Mouse (Mus musculus) stomach, embryonic 14.5 days (tissue): Measurements from ENCODE around the gene Timp2. TPM values are rescaled to one million over a fixed set of nuclear protein-coding genes. Genes with fewer than 3 reads are reported as not detected.
"Not testable (repeated sequence)": the region's sequence is repeated elsewhere in the genome, so short reads cannot be mapped to it uniquely, and the experiment has no call there.

ENCODE experiments used
- ATAC-seq: fragments of 200-750 bp; cut with Nextera tagmentation; 2 replicates; pipeline ENCODE4 v1.8.0; 2017; ENCODE audit warnings: low read depth, moderate TSS enrichment; ENCODE audit not compliant: insufficient number of reproducible peaks, insufficient read depth, low FRiP score
- H3K27ac ChIP-seq: fragments of 300-500 bp; sonication (generic); 2 replicates; pipeline ENCODE4 v1.5.1; 2014; ENCODE audit warnings: mild to moderate bottlenecking, low read length, moderate library complexity, mixed read lengths
- H3K27me3 ChIP-seq: fragments of 300-500 bp; sonication (generic); 2 replicates; pipeline ENCODE4 v1.6.1; 2014; ENCODE audit warnings: low read length, control low read depth, mixed read lengths; ENCODE audit not compliant: control insufficient read depth, insufficient read depth
- H3K36me3 ChIP-seq: fragments of 300-500 bp; sonication (generic); 2 replicates; pipeline ENCODE4 v1.6.1; 2014; ENCODE audit warnings: mild to moderate bottlenecking, control low read depth, low read length, moderate library complexity, mixed read lengths; ENCODE audit not compliant: control insufficient read depth, insufficient read depth
- H3K4me1 ChIP-seq: fragments of 300-500 bp; sonication (generic); 2 replicates; pipeline ENCODE4 v1.6.1; 2014; ENCODE audit warnings: low read length, control low read depth, mixed read lengths; ENCODE audit not compliant: control insufficient read depth, insufficient read depth
- H3K4me2 ChIP-seq: fragments of 300-500 bp; sonication (generic); replicated peaks from 2 replicates; pipeline ENCODE4 v1.6.1; 2014; ENCODE audit warnings: low read depth, low read length, control low read depth
- H3K4me3 ChIP-seq: fragments of 300-500 bp; sonication (generic); 2 replicates; pipeline ENCODE4 v1.5.1; 2014; ENCODE audit warnings: low read depth, low read length, control low read depth
- H3K9ac ChIP-seq: fragments of 300-500 bp; sonication (generic); replicated peaks from 2 replicates; pipeline ENCODE4 v1.6.1; 2014; ENCODE audit warnings: low read depth, mild to moderate bottlenecking, control low read depth, low read length, moderate library complexity, mixed read lengths
- H3K9me3 ChIP-seq: fragments of 300-500 bp; sonication (generic); 2 replicates; pipeline ENCODE4 v1.6.1; 2016; ENCODE audit warnings: low read depth, low read length, control low read depth; ENCODE audit not compliant: control insufficient read depth
- WGBS: fragments of 180-500 bp; shearing (Covaris S2); extraction: QIAGEN DNeasy Blood & Tissue Kit; methylation state at CpG from one replicate; pipeline ENCODE4 v1.1.7; 2014; 5-methylcytosine and 5-hydroxymethylcytosine counted together
- polyA plus RNA-seq: library from polyadenylated mRNA; unstranded; fragments of >200 nt; fragmentation: Nextera tagmentation; extraction: Ambion mirVana; gene quantifications from 2 replicates; pipeline ENCODE4 v1.2.1, GENCODE M21; 2014

Gene Timp2
- polyA plus RNA-seq, 1 experiment from 2014 or later: 101 TPM

GRCm38 (mm10) chr11:118318678-118319077 lies 36.9 kb downstream of the Timp2 start:
- H3K9me3 ChIP-seq: no peaks in the 10 kb centered on the region
- no peak overlapping the region for H3K27ac ChIP-seq
- no peak overlapping the region for H3K4me2 ChIP-seq
- no peaks in the 10 kb centered on the region for H3K27me3 ChIP-seq
- no peaks in the 10 kb centered on the region for H3K4me1 ChIP-seq
- H3K9ac ChIP-seq: no peak overlapping the region
- WGBS: 61% methylated on average over 5 of the region's 5 CpGs
- peaks cover 29% of the 10 kb centered on the region for H3K36me3 ChIP-seq
- no peak overlapping the region for H3K4me3 ChIP-seq
- no peak for ATAC-seq

GRCm38 (mm10) chr11:118317129-118317528 lies 38.4 kb downstream of the Timp2 start:
- Histone ChIP-seq H3K4me2 (no peak overlapping the region), H3K9ac (no peak overlapping the region), H3K9me3 (no peaks in the 10 kb centered on the region), H3K27ac (no peak overlapping the region), H3K36me3 (peaks cover 40% of the 10 kb centered on the region), H3K4me3 (no peak overlapping the region), H3K27me3 (no peaks in the 10 kb centered on the region), H3K4me1 (no peaks in the 10 kb centered on the region)
- 19% methylated on average over 7 of the region's 7 CpGs for WGBS
- ATAC-seq: no peak; the same call in 1 of the 2 replicates

GRCm38 (mm10) chr11:118316231-118316806 lies 39.2 kb downstream of the Timp2 start:
- no peak for ATAC-seq
- Histone ChIP-seq H3K27me3 (no peaks in the 10 kb centered on the region), H3K9me3 (no peaks in the 10 kb centered on the region), H3K4me1 (no peaks in the 10 kb centered on the region), H3K27ac (no peak overlapping the region), H3K9ac (no peak overlapping the region), H3K4me3 (no peak overlapping the region), H3K36me3 (peaks cover 48% of the 10 kb centered on the region), H3K4me2 (no peak overlapping the region)
- 82% methylated on average over 8 of the region's 8 CpGs for WGBS

- WGBS: 76% methylated on average over 6 of the region's 6 CpGs
- H3K4me2 ChIP-seq: no peak overlapping the region
These were observed 43.3 kb downstream of the Timp2 start for GRCm38 (mm10) chr11:118312132-118312723.

GRCm38 (mm10) chr11:118307962-118308361 lies 47.6 kb downstream of the Timp2 start:
- H3K4me1 ChIP-seq, ATAC-seq, H3K4me3 ChIP-seq, H3K27me3 ChIP-seq, H3K4me2 ChIP-seq, H3K9ac ChIP-seq, H3K27ac ChIP-seq, H3K9me3 ChIP-seq: not testable (repeated sequence)
- H3K36me3 ChIP-seq: peaks cover 34% of the 10 kb centered on the region
- WGBS: 85% methylated on average over 2 of the region's 2 CpGs

More at GRCm38 (mm10) chr11:118312132-118312723, 43.3 kb downstream of the Timp2 start:
- no peak for ATAC-seq
- Histone ChIP-seq H3K9me3 (no peaks in the 10 kb centered on the region), H3K27ac (no peak overlapping the region), H3K36me3 (peaks cover 51% of the 10 kb centered on the region), H3K27me3 (no peaks in the 10 kb centered on the region), H3K4me1 (no peaks in the 10 kb centered on the region), H3K4me3 (no peak overlapping the region), H3K9ac (no peak overlapping the region)

- H3K4me3 ChIP-seq, H3K27ac ChIP-seq, H3K27me3 ChIP-seq, H3K4me1 ChIP-seq, ATAC-seq, H3K9me3 ChIP-seq, H3K9ac ChIP-seq, H3K4me2 ChIP-seq: not testable (repeated sequence)
- WGBS: 90% methylated on average over 4 of the region's 4 CpGs
- peaks cover 17% of the 10 kb centered on the region for H3K36me3 ChIP-seq
These were observed 51.6 kb downstream of the Timp2 start for GRCm38 (mm10) chr11:118303959-118304358.

- peaks cover 16% of the 10 kb centered on the region for H3K36me3 ChIP-seq
- H3K9me3 ChIP-seq: no peaks in the 10 kb centered on the region
- no peak overlapping the region for H3K4me3 ChIP-seq
- no peak; the same call in 1 of the 2 replicates for ATAC-seq
- no peaks in the 10 kb centered on the region for H3K27me3 ChIP-seq
- H3K4me1 ChIP-seq: no peaks in the 10 kb centered on the region
- no peak overlapping the region for H3K4me2 ChIP-seq
- no peak overlapping the region for H3K27ac ChIP-seq
- WGBS: 71% methylated on average over 2 of the region's 2 CpGs
- H3K9ac ChIP-seq: no peak overlapping the region
These were observed 56.7 kb downstream of the Timp2 start for GRCm38 (mm10) chr11:118298810-118299209.

- H3K9ac ChIP-seq: no peak overlapping the region
- no peaks in the 10 kb centered on the region for H3K27me3 ChIP-seq
- ATAC-seq: no peak
- H3K9me3 ChIP-seq: no peaks in the 10 kb centered on the region
- peaks cover 10% of the 10 kb centered on the region; the same call in 1 of the 2 replicates for H3K36me3 ChIP-seq
- no peak overlapping the region for H3K4me3 ChIP-seq
- no peak overlapping the region for H3K27ac ChIP-seq
- no peaks in the 10 kb centered on the region for H3K4me1 ChIP-seq
- no peak overlapping the region for H3K4me2 ChIP-seq
- 84% methylated on average over 3 of the region's 3 CpGs for WGBS
These were observed 57.6 kb downstream of the Timp2 start for GRCm38 (mm10) chr11:118297967-118298366.

- Histone ChIP-seq H3K36me3 (no peaks in the 10 kb centered on the region), H3K4me1 (peaks cover 4% of the 10 kb centered on the region; the same call in 1 of the 2 replicates), H3K4me3 (no peak overlapping the region), H3K9ac (no peak overlapping the region), H3K9me3 (no peaks in the 10 kb centered on the region), H3K27me3 (no peaks in the 10 kb centered on the region), H3K4me2 (no peak overlapping the region), H3K27ac (no peak overlapping the region)
- WGBS: 85% methylated on average over 2 of the region's 2 CpGs
- no peak for ATAC-seq
These were observed 60.5 kb downstream of the Timp2 start for GRCm38 (mm10) chr11:118295026-118295425.
